ENCODE assay signal across 25 mouse cellular contexts in the genomic region with DNA sequence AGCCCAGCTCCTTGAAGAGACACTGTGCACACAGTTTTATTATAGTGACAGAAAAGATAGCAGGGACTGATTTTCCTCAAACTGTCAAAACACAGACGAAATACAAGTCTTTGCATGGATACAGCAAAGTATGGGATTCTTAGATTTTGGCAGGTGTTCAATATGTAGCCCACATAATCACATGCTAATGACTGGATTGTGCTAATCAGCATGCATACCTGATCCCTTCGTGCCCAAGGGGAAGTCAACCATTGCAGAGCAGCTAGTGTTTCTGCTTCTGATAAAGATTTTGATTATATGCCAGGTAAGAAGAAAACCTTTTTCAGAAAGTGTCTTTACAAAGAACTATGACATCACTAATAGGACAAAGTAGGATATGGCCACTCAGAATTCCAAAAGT.
DNase-seq lines count a peak whose midpoint lies in the region; ATAC-seq and TF ChIP-seq lines count a peak whose summit lies in the region.
"Had no signal": no experiment of that assay in that cellular context is flagged by ENCODE, and none has a peak within 500 bp of the region (broad histone marks: within the 10 kb centered on the region; RNA-seq: fewer than 3 reads in every experiment).

No protein-coding gene starts in this region.

- H3K9me3 ChIP-seq in embryonic facial prominence, embryonic 14.5 days (ENCODE audit: control insufficient read depth, low read length), result no peaks in the 10 kb centered on the region
- H3K9me3 ChIP-seq in embryonic facial prominence, embryonic 10.5 days, result no peaks in the 10 kb centered on the region
- no peaks in the 10 kb centered on the region for H3K9me3 ChIP-seq in kidney, embryonic 14.5 days (ENCODE audit: control insufficient read depth, low read length)
- no peaks in the 10 kb centered on the region for H3K9me3 ChIP-seq in midbrain, embryonic 14.5 days (ENCODE audit: control insufficient read depth, low read length)
- H3K9me3 ChIP-seq in midbrain, embryonic 10.5 days (replicated peaks), result no peaks in the 10 kb centered on the region
- H3K9me3 ChIP-seq: embryonic facial prominence, embryonic 13.5 days; forebrain, embryonic 10.5 days; forebrain, embryonic 15.5 days; heart, embryonic 12.5 days; heart, embryonic 15.5 days had no signal

- H3K4me1 ChIP-seq in embryonic facial prominence, embryonic 14.5 days (ENCODE audit: control insufficient read depth, insufficient read depth, low read length), result no peaks in the 10 kb centered on the region
- no peaks in the 10 kb centered on the region for H3K4me1 ChIP-seq in embryonic facial prominence, embryonic 10.5 days
- peaks cover 5% of the 10 kb centered on the region; the same call in 1 of the 2 replicates for H3K4me1 ChIP-seq in kidney, adult 2 months (ENCODE audit: control insufficient read depth, insufficient read depth, low read length)
- no peaks in the 10 kb centered on the region for H3K4me1 ChIP-seq in kidney, embryonic 14.5 days (ENCODE audit: control insufficient read depth, insufficient read depth, low read length)
- H3K4me1 ChIP-seq in midbrain, embryonic 14.5 days (ENCODE audit: control insufficient read depth, insufficient read depth, low read length), result no peaks in the 10 kb centered on the region
- no peaks in the 10 kb centered on the region for H3K4me1 ChIP-seq in midbrain, embryonic 10.5 days
- H3K4me1 ChIP-seq: embryonic facial prominence, embryonic 13.5 days; forebrain, embryonic 10.5 days; heart, embryonic 15.5 days had no signal

- H3K4me3 ChIP-seq in embryonic facial prominence, embryonic 14.5 days (ENCODE audit: low read depth, low read length), result no peak overlapping the region
- no peak overlapping the region for H3K4me3 ChIP-seq in embryonic facial prominence, embryonic 10.5 days
- no peak overlapping the region for H3K4me3 ChIP-seq in kidney, adult 2 months (ENCODE audit: insufficient read depth, low read depth, low read length)
- no peak overlapping the region for H3K4me3 ChIP-seq in kidney, embryonic 14.5 days (ENCODE audit: low read length)
- no peak overlapping the region for H3K4me3 ChIP-seq in midbrain, embryonic 14.5 days (replicated peaks; ENCODE audit: low read depth, low read length)
- no peak overlapping the region for H3K4me3 ChIP-seq in midbrain, embryonic 10.5 days
- H3K4me3 ChIP-seq: embryonic facial prominence, embryonic 13.5 days; forebrain, embryonic 10.5 days; forebrain, embryonic 15.5 days; heart, embryonic 12.5 days; heart, embryonic 15.5 days had no signal

- H3K4me2 ChIP-seq in embryonic facial prominence, embryonic 14.5 days (ENCODE audit: low read depth, low read length), result no peak overlapping the region
- no peak overlapping the region for H3K4me2 ChIP-seq in kidney, embryonic 14.5 days (replicated peaks; ENCODE audit: low read depth, low read length)
- H3K4me2 ChIP-seq in midbrain, embryonic 14.5 days (ENCODE audit: low read length), result no peak overlapping the region
- H3K4me2 ChIP-seq: embryonic facial prominence, embryonic 13.5 days; forebrain, embryonic 15.5 days; heart, embryonic 12.5 days; heart, embryonic 15.5 days; hindbrain, embryonic 14.5 days had no signal

- no peak for TF ChIP-seq POLR2A in kidney, adult 2 months (IDR thresholded peaks at IDR 0.05; ENCODE audit: low read depth, low read length)

- TF ChIP-seq CTCF in kidney, adult 2 months (conservative IDR thresholded peaks at IDR 0.05; ENCODE audit: insufficient read depth, insufficient read length, low read depth, low read length), result no peak

- no peak overlapping the region for H3K27ac ChIP-seq in embryonic facial prominence, embryonic 14.5 days (replicated peaks; ENCODE audit: low read depth, low read length)
- no peak overlapping the region for H3K27ac ChIP-seq in embryonic facial prominence, embryonic 10.5 days (replicated peaks)
- no peak overlapping the region for H3K27ac ChIP-seq in kidney, adult 2 months (ENCODE audit: insufficient read depth, low read depth, low read length)
- H3K27ac ChIP-seq in kidney, embryonic 14.5 days (ENCODE audit: low read depth, low read length), result no peak overlapping the region
- H3K27ac ChIP-seq in midbrain, embryonic 14.5 days (replicated peaks; ENCODE audit: low read depth, low read length), result no peak overlapping the region
- H3K27ac ChIP-seq in midbrain, embryonic 10.5 days (replicated peaks), result no peak overlapping the region
- H3K27ac ChIP-seq: embryonic facial prominence, embryonic 13.5 days; forebrain, embryonic 10.5 days; forebrain, embryonic 15.5 days; heart, embryonic 15.5 days; hindbrain, embryonic 14.5 days; hindbrain, postnatal 0 days had no signal

- peak; percentile 23 for DNase-seq in embryonic facial prominence, embryonic 14.5 days (ENCODE audit: low spot score)
- no peak for DNase-seq in embryonic facial prominence, embryonic 10.5 days (ENCODE audit: low spot score)
- peak; percentile 54 for DNase-seq in kidney, adult 2 months
- DNase-seq in midbrain, embryonic 14.5 days, result peak; percentile 21
- DNase-seq in midbrain, embryonic 10.5 days (ENCODE audit: low spot score), result no peak
- DNase-seq: adrenal gland, postnatal 10 days; adrenal gland, postnatal 36 days; cerebellum, adult 11 months; cerebellum, adult 2 months; cerebellum, adult 9-11 months; cerebellum, postnatal 25 days; gastrocnemius, postnatal 25 days; heart, adult 18-20 months; heart, postnatal 14 days; heart, postnatal 4 days had no signal

- H3K9ac ChIP-seq in embryonic facial prominence, embryonic 14.5 days (ENCODE audit: low read depth, low read length), result no peak overlapping the region
- no peak overlapping the region for H3K9ac ChIP-seq in kidney, embryonic 14.5 days (ENCODE audit: low read depth, low read length)
- no peak overlapping the region for H3K9ac ChIP-seq in midbrain, embryonic 14.5 days (replicated peaks; ENCODE audit: low read length)
- H3K9ac ChIP-seq: embryonic facial prominence, embryonic 13.5 days; forebrain, embryonic 15.5 days; heart, embryonic 12.5 days; heart, embryonic 15.5 days; hindbrain, embryonic 14.5 days had no signal

- no peak for ATAC-seq in embryonic facial prominence, embryonic 14.5 days (ENCODE audit: low read depth)
- no peak for ATAC-seq in kidney, embryonic 14.5 days (ENCODE audit: low FRiP score, low TSS enrichment)
- no peak for ATAC-seq in midbrain, embryonic 14.5 days (ENCODE audit: low FRiP score, low TSS enrichment)
- ATAC-seq: forebrain, embryonic 15.5 days; hindbrain, postnatal 0 days; inflammation-experienced regulatory T-cells, adult 6 months; Patski had no signal

- no peaks in the 10 kb centered on the region for H3K27me3 ChIP-seq in embryonic facial prominence, embryonic 14.5 days (replicated peaks; ENCODE audit: control insufficient read depth, insufficient read depth, low read length)
- H3K27me3 ChIP-seq in embryonic facial prominence, embryonic 10.5 days (replicated peaks; ENCODE audit: low read depth, poor library complexity, severe bottlenecking), result no peaks in the 10 kb centered on the region
- H3K27me3 ChIP-seq in kidney, adult 2 months (replicated peaks; ENCODE audit: control insufficient read depth, insufficient read depth, low read length), result no peaks in the 10 kb centered on the region
- no peaks in the 10 kb centered on the region for H3K27me3 ChIP-seq in kidney, embryonic 14.5 days (ENCODE audit: control insufficient read depth, insufficient read depth, low read length)
- no peaks in the 10 kb centered on the region for H3K27me3 ChIP-seq in midbrain, embryonic 14.5 days (ENCODE audit: control insufficient read depth, insufficient read depth, low read length)
- H3K27me3 ChIP-seq in midbrain, embryonic 10.5 days (ENCODE audit: low read depth, poor library complexity, severe bottlenecking), result no peaks in the 10 kb centered on the region
- H3K27me3 ChIP-seq: embryonic facial prominence, embryonic 13.5 days; forebrain, embryonic 15.5 days; heart, embryonic 12.5 days; heart, embryonic 15.5 days; Patski had no signal

- H3K36me3 ChIP-seq in embryonic facial prominence, embryonic 14.5 days (ENCODE audit: control insufficient read depth, insufficient read depth, low read length), result no peaks in the 10 kb centered on the region
- H3K36me3 ChIP-seq in embryonic facial prominence, embryonic 10.5 days (replicated peaks), result no peaks in the 10 kb centered on the region
- H3K36me3 ChIP-seq in kidney, adult 2 months (ENCODE audit: control insufficient read depth, insufficient read depth, low read length), result no peaks in the 10 kb centered on the region; the same call in 1 of the 2 replicates
- no peaks in the 10 kb centered on the region for H3K36me3 ChIP-seq in kidney, embryonic 14.5 days (ENCODE audit: control insufficient read depth, insufficient read depth, low read length)
- H3K36me3 ChIP-seq in midbrain, embryonic 14.5 days (ENCODE audit: control insufficient read depth, insufficient read depth, low read length), result no peaks in the 10 kb centered on the region
- no peaks in the 10 kb centered on the region for H3K36me3 ChIP-seq in midbrain, embryonic 10.5 days
- H3K36me3 ChIP-seq: embryonic facial prominence, embryonic 13.5 days; forebrain, embryonic 15.5 days; heart, embryonic 12.5 days; heart, embryonic 15.5 days had no signal

- WGBS in embryonic facial prominence, embryonic 14.5 days, result 50% methylated on average over 2 of the region's 2 CpGs
- WGBS in embryonic facial prominence, embryonic 10.5 days, result 75% methylated on average over 2 of the region's 2 CpGs
- WGBS in kidney, adult 2 months, result 31% methylated on average over 2 of the region's 2 CpGs
- 71% methylated on average over 2 of the region's 2 CpGs for WGBS in kidney, embryonic 14.5 days
- WGBS in midbrain, embryonic 14.5 days, result 52% methylated on average over 2 of the region's 2 CpGs
- WGBS in midbrain, embryonic 10.5 days, result 80% methylated on average over 2 of the region's 2 CpGs

Comparison
In these comparisons a context has a peak if more than half of its experiments do, and no peak if none do; other contexts are left out.
1. DNase-seq: peak in embryonic facial prominence, embryonic 14.5 days (single experiment), kidney, adult 2 months (single experiment) and midbrain, embryonic 14.5 days (single experiment); none in embryonic facial prominence, embryonic 10.5 days (single experiment) and midbrain, embryonic 10.5 days (single experiment).